Mouse (Mus musculus): ENCODE measurements around the gene Tectb.

GRCm38 (mm10) chr19:55231081-55231480, 50.5 kb downstream of the Tectb start:
- TF ChIP-seq CTCF (IDR thresholded peaks at IDR 0.05; ENCODE audit: borderline replicate concordance, insufficient read depth, low read length) (no peak), POLR2A (IDR thresholded peaks at IDR 0.05; ENCODE audit: low read depth, low read length) (no peak)

Measured in embryonic fibroblast, embryonic 13.5 days (primary cell).